Mouse (Mus musculus) gastrocnemius, adult 2 months (tissue): ENCODE measurements at regions not wholly inside any gene's neighbourhood (a gene's known extent, or its start where the extent isn't known, plus 50 kb on each side); places are given as distances from the start of the nearest gene placed in this dataset.
"Not testable (repeated sequence)": the region's sequence is repeated elsewhere in the genome, so short reads cannot be mapped to it uniquely, and the experiment has no call there.

Experiments
- DNase-seq: peaks from one replicate; pipeline ENCODE4 v3.0.0; 2022
- H3K27ac ChIP-seq: fragments of 200-600 bp; 2 replicates; pipeline ENCODE4 v1.8.1; 2022; ENCODE audit warnings: mild to moderate bottlenecking
- H3K4me3 ChIP-seq: fragments of 200-600 bp; 2 replicates; pipeline ENCODE4 v1.8.1; 2022; ENCODE audit warnings: mild to moderate bottlenecking, moderate library complexity
- intact Hi-C: fragments of 180-260 bp; cut with DNase I; formaldehyde crosslinking; loops from one replicate; pipeline ENCODE4 v1.15.1; 2025

DNA sequence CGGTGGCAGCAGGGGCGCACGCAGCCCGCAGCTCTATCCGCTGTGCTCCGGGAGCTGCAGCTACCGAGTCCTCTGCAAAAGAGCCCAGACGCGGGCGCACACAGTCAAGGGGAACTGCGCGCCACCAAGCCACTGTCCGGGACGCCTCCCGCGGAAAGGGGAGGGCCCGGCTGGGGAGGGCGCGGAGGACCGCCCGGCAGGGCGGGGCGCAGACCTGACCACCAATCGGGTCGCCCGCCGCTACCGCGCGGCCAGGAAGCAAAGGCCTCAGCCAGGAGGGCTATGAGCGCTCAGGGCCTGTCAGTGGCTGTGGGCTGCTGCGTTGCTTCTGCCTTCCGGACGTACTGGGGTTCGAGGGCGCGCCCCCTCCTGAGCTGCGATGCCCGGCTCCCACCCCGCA, 1034.5 kb downstream of the Gm10330 start:
- H3K4me3 ChIP-seq, result peak overlapping the region; percentile 55
- H3K27ac ChIP-seq, intact Hi-C loops: not testable (repeated sequence)
- peak; percentile 35 for DNase-seq

DNA sequence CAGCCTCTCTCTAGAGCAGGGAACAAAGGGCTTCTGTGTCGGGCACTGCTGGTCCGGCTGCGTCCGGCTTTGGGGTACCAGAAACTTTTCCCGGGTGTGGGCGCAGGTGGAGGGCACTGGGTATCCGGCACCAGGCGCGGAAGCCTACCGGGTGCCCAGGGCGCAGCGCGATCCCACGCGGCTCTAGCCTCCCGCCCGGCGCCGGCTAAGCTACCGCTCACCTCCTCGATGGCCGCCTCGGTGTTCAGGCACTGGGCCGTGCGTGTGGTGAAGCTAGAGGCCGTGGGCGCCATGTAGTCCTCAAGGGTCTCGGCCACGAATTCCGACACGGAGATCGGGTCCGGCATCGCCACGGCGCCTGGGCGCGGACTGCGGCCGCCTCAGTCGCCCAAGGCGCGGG, 1035.0 kb downstream of the Gm10330 start:
- H3K4me3 ChIP-seq, result peak overlapping the region; percentile 55
- DNase-seq, intact Hi-C loops, H3K27ac ChIP-seq: not testable (repeated sequence)
